Mouse (Mus musculus) retina, postnatal 1 day (tissue): ENCODE results near the gene Mrpl41.

ENCODE experiments used
- DNase-seq: peaks from one replicate; pipeline ENCODE4 v3.0.0-alpha.2; 2012

Gene Mrpl41

GRCm38 (mm10) chr2:24935057-24935796, 39.7 kb downstream of the Mrpl41 start, which contains the start of gene Arrdc1:
Gene Arrdc1 (minus strand): TSS chr2:24935252.
- peak; percentile 97 for DNase-seq

- no peak for DNase-seq
Observed at GRCm38 (mm10) chr2:24934441-24934963, 40.4 kb downstream of the Mrpl41 start.

DNA sequence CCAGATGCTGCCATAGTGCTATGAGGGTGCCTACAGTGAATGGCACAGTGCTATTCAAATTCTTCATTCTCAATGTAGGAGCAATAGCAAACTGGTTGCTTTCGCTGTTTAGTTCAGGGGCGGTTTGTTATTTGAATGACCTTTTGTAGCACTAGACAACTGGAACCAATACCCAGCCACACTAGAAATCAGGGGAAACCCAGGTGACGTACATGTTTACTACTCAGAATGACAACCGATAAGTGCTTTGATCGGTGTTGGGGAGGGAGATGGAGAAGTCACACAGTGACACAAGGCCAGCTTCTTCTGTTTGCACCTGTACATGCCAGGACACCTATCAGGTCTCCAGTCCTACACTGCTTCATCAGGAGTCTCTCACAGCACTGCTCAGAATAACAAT, 45.3 kb downstream of the Mrpl41 start:
- DNase-seq: no peak

GRCm38 (mm10) chr2:24929119-24929518, 45.8 kb downstream of the Mrpl41 start:
- DNase-seq: no peak

DNA sequence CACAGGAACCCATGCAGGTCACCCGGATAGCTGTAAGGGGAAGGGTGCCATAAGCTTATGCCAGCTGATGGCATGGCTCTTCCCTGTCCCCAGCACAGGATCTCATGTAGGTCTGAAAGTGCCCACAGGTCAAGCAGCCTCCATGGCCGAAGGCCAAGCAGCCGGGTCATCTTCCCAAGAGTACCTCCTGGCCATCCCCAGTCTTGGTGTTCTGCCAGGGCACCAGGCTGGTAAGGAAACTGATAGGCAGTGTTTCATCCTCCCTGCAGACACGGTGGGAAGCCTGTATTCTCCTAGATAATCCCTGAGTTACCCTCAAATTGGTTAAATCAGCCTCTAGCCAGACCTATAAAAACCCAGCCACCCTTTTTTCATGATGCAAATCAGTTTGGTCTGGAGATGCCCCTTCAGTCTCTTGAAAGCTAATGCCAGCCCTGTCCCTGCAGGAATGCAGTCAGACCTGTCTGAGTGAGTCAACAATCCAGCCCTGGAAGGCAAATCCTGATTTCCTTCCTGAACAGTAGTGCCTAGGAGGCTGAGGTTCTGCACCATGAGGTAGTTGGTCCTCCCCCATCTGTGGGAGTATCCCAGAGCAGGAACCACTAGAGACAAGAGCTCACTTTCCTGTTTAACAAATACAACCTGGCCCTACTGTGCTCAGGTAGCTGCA, 47.0 kb downstream of the Mrpl41 start:
- DNase-seq: no peak

GRCm38 (mm10) chr2:24926965-24927358, 47.9 kb downstream of the Mrpl41 start:
- no peak for DNase-seq

GRCm38 (mm10) chr2:24926345-24926964, 48.4 kb downstream of the Mrpl41 start:
- DNase-seq: no peak

DNA sequence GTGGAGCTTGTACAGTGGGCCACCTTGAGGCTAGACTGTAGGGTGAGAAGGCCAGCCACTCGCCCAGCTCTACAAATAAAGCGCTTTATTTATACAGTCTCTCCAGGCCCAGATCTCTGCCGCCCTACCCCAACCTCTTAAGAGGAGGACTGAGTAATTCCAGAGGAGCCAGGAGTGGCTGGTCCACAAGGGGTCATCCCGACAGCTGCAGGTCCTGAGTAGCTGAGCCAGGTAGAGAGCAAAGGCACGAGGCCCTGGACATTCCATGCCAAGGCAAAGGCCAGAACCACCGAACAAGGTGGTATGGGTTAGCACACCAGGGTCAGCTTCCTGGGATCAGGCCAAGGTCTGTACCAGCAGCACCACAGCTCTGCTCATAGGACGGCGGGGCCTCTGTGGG, 49.6 kb downstream of the Mrpl41 start:
- DNase-seq: no peak
